Mouse (Mus musculus): ENCODE measurements around the gene Matn4. TPM values are rescaled to one million over a fixed set of nuclear protein-coding genes. Genes with fewer than 3 reads are reported as not detected.

The Matn4 gene
- polyA plus RNA-seq, 1 experiment = 2.5 TPM

GRCm38 (mm10) chr2:164404082-164404990 is 624 bp downstream of the Matn4 start:
- TF ChIP-seq CTCF (IDR thresholded peaks at IDR 0.05; ENCODE audit: borderline replicate concordance, extremely low read depth, insufficient read depth, insufficient read length) (no peak), POLR2A (IDR thresholded peaks at IDR 0.05; ENCODE audit: borderline replicate concordance, extremely low read depth, insufficient read depth, insufficient read length, poor library complexity, severe bottlenecking) (no peak)
- DNase-seq (ENCODE audit: low read depth) = no peak

- TF ChIP-seq POLR2A (IDR thresholded peaks at IDR 0.05; ENCODE audit: borderline replicate concordance, extremely low read depth, insufficient read depth, insufficient read length, poor library complexity, severe bottlenecking) (no peak), CTCF (IDR thresholded peaks at IDR 0.05; ENCODE audit: borderline replicate concordance, extremely low read depth, insufficient read depth, insufficient read length) (no peak)
These were observed 1.4 kb downstream of the Matn4 start for GRCm38 (mm10) chr2:164403396-164404081.

GRCm38 (mm10) chr2:164402906-164403305 is 2.1 kb downstream of the Matn4 start, which contains the start of gene Rbpjl:
Gene Rbpjl, plus strand, starts transcription at chr2:164403141.
- DNase-seq (ENCODE audit: low read depth) = peak; percentile 65
- TF ChIP-seq POLR2A (IDR thresholded peaks at IDR 0.05; ENCODE audit: borderline replicate concordance, extremely low read depth, insufficient read depth, insufficient read length, poor library complexity, severe bottlenecking) = no peak
- peak; percentile 86 for TF ChIP-seq CTCF (IDR thresholded peaks at IDR 0.05; ENCODE audit: borderline replicate concordance, extremely low read depth, insufficient read depth, insufficient read length)

More at GRCm38 (mm10) chr2:164403396-164404081, 1.4 kb downstream of the Matn4 start:
- no peak for DNase-seq (ENCODE audit: low read depth)

- TF ChIP-seq CTCF (IDR thresholded peaks at IDR 0.05; ENCODE audit: borderline replicate concordance, extremely low read depth, insufficient read depth, insufficient read length) (no peak), POLR2A (IDR thresholded peaks at IDR 0.05; ENCODE audit: borderline replicate concordance, extremely low read depth, insufficient read depth, insufficient read length, poor library complexity, severe bottlenecking) (no peak)
- DNase-seq (ENCODE audit: low read depth) = no peak
These were observed 8.0 kb downstream of the Matn4 start for GRCm38 (mm10) chr2:164396911-164397310.

GRCm38 (mm10) chr2:164396076-164396475 is 8.9 kb downstream of the Matn4 start:
- DNase-seq (ENCODE audit: low read depth) = no peak
- TF ChIP-seq POLR2A (IDR thresholded peaks at IDR 0.05; ENCODE audit: borderline replicate concordance, extremely low read depth, insufficient read depth, insufficient read length, poor library complexity, severe bottlenecking) = no peak
- no peak for TF ChIP-seq CTCF (IDR thresholded peaks at IDR 0.05; ENCODE audit: borderline replicate concordance, extremely low read depth, insufficient read depth, insufficient read length)

- TF ChIP-seq POLR2A (IDR thresholded peaks at IDR 0.05; ENCODE audit: borderline replicate concordance, extremely low read depth, insufficient read depth, insufficient read length, poor library complexity, severe bottlenecking) (no peak), CTCF (IDR thresholded peaks at IDR 0.05; ENCODE audit: borderline replicate concordance, extremely low read depth, insufficient read depth, insufficient read length) (no peak)
These were observed 11.8 kb downstream of the Matn4 start for GRCm38 (mm10) chr2:164393126-164393525.

GRCm38 (mm10) chr2:164389499-164389898 is 15.5 kb downstream of the Matn4 start:
- peak; percentile 90 for DNase-seq (ENCODE audit: low read depth)
- TF ChIP-seq POLR2A (IDR thresholded peaks at IDR 0.05; ENCODE audit: borderline replicate concordance, extremely low read depth, insufficient read depth, insufficient read length, poor library complexity, severe bottlenecking) (no peak), CTCF (IDR thresholded peaks at IDR 0.05; ENCODE audit: borderline replicate concordance, extremely low read depth, insufficient read depth, insufficient read length) (peak; percentile 88)

More at GRCm38 (mm10) chr2:164393126-164393525, 11.8 kb downstream of the Matn4 start:
- DNase-seq (ENCODE audit: low read depth) = no peak

- DNase-seq (ENCODE audit: low read depth) = peak; percentile 76
- TF ChIP-seq CTCF (IDR thresholded peaks at IDR 0.05; ENCODE audit: borderline replicate concordance, extremely low read depth, insufficient read depth, insufficient read length) = peak; percentile 7; the same call in 1 of the 2 replicates
- no peak for TF ChIP-seq POLR2A (IDR thresholded peaks at IDR 0.05; ENCODE audit: borderline replicate concordance, extremely low read depth, insufficient read depth, insufficient read length, poor library complexity, severe bottlenecking)
These were observed 15.9 kb downstream of the Matn4 start, which contains the start of gene Slpi for GRCm38 (mm10) chr2:164389020-164389419. Gene Slpi, minus strand, starts transcription at chr2:164389095.

- no peak for TF ChIP-seq POLR2A (IDR thresholded peaks at IDR 0.05; ENCODE audit: borderline replicate concordance, extremely low read depth, insufficient read depth, insufficient read length, poor library complexity, severe bottlenecking)
- peak; percentile 58; the same call in 1 of the 2 replicates for TF ChIP-seq CTCF (IDR thresholded peaks at IDR 0.05; ENCODE audit: borderline replicate concordance, extremely low read depth, insufficient read depth, insufficient read length)
- DNase-seq (ENCODE audit: low read depth) = peak; percentile 54
These were observed 18.0 kb downstream of the Matn4 start for GRCm38 (mm10) chr2:164386953-164387352.

- no peak for TF ChIP-seq CTCF (IDR thresholded peaks at IDR 0.05; ENCODE audit: borderline replicate concordance, extremely low read depth, insufficient read depth, insufficient read length)
- no peak for TF ChIP-seq POLR2A (IDR thresholded peaks at IDR 0.05; ENCODE audit: borderline replicate concordance, extremely low read depth, insufficient read depth, insufficient read length, poor library complexity, severe bottlenecking)
- peak; percentile 88 for DNase-seq (ENCODE audit: low read depth)
These were observed 18.8 kb downstream of the Matn4 start for GRCm38 (mm10) chr2:164385927-164386763.

Data from brain, embryonic 14.5 days (tissue).